Mouse (Mus musculus): ENCODE measurements around the gene Nkx2-2. TPM values are rescaled to one million over a fixed set of nuclear protein-coding genes. Genes with fewer than 3 reads are reported as not detected.
A peak's percentile ranks its signal among the peaks of the same experiment; 100 is the strongest.

The Nkx2-2 gene
- polyA plus RNA-seq, 1 experiment from 2014 or later = 6.6 TPM

- Histone ChIP-seq H3K9me3 (ENCODE audit: control insufficient read depth, low read length) (no peaks in the 10 kb centered on the region), H3K4me2 (ENCODE audit: low read depth) (no peak overlapping the region), H3K4me1 (ENCODE audit: control insufficient read depth, insufficient read depth, low read length) (peaks cover 6% of the 10 kb centered on the region), H3K9ac (ENCODE audit: low read length) (no peak overlapping the region), H3K36me3 (ENCODE audit: control insufficient read depth, insufficient read depth, low read length) (no peaks in the 10 kb centered on the region), H3K27me3 (ENCODE audit: control insufficient read depth, insufficient read depth, low read length) (peaks cover 92% of the 10 kb centered on the region), H3K27ac (ENCODE audit: low read depth, low read length) (no peak overlapping the region), H3K4me3 (ENCODE audit: low read depth, low read length) (peak overlapping the region; percentile 20; the same call in 1 of the 2 replicates)
- DNase-seq (ENCODE audit: low spot score) (no peak), ATAC-seq (ENCODE audit: insufficient read depth, low FRiP score, low TSS enrichment) (no peak)
- WGBS = 1% methylated on average over 12 of the region's 12 CpGs
Measured at GRCm38 (mm10) chr2:147183521-147183920, 10.5 kb downstream of the Nkx2-2 start.

GRCm38 (mm10) chr2:147182709-147183260 is 11.3 kb downstream of the Nkx2-2 start:
- Histone ChIP-seq H3K9ac (ENCODE audit: low read length) (no peak overlapping the region), H3K4me2 (ENCODE audit: low read depth) (no peak overlapping the region), H3K4me3 (ENCODE audit: low read depth, low read length) (no peak overlapping the region), H3K27me3 (ENCODE audit: control insufficient read depth, insufficient read depth, low read length) (peaks cover 91% of the 10 kb centered on the region), H3K36me3 (ENCODE audit: control insufficient read depth, insufficient read depth, low read length) (no peaks in the 10 kb centered on the region), H3K27ac (ENCODE audit: low read depth, low read length) (no peak overlapping the region), H3K4me1 (ENCODE audit: control insufficient read depth, insufficient read depth, low read length) (peaks cover 6% of the 10 kb centered on the region), H3K9me3 (ENCODE audit: control insufficient read depth, low read length) (no peaks in the 10 kb centered on the region)
- no peak for ATAC-seq (ENCODE audit: insufficient read depth, low FRiP score, low TSS enrichment)
- 2% methylated on average over 25 of the region's 25 CpGs for WGBS
- DNase-seq (ENCODE audit: low spot score) = peak; percentile 56

GRCm38 (mm10) chr2:147181926-147182708 is 11.9 kb downstream of the Nkx2-2 start:
- Histone ChIP-seq H3K4me3 (ENCODE audit: low read depth, low read length) (no peak overlapping the region), H3K36me3 (ENCODE audit: control insufficient read depth, insufficient read depth, low read length) (no peaks in the 10 kb centered on the region), H3K9ac (ENCODE audit: low read length) (no peak overlapping the region), H3K4me1 (ENCODE audit: control insufficient read depth, insufficient read depth, low read length) (peaks cover 6% of the 10 kb centered on the region), H3K9me3 (ENCODE audit: control insufficient read depth, low read length) (no peaks in the 10 kb centered on the region), H3K27me3 (ENCODE audit: control insufficient read depth, insufficient read depth, low read length) (peaks cover 84% of the 10 kb centered on the region), H3K4me2 (ENCODE audit: low read depth) (0 out of 2 replicates have a peak overlapping the region, but pooled peaks have one; percentile 5), H3K27ac (ENCODE audit: low read depth, low read length) (no peak overlapping the region)
- DNase-seq (ENCODE audit: low spot score) (peak; percentile 31), ATAC-seq (ENCODE audit: insufficient read depth, low FRiP score, low TSS enrichment) (no peak)
- 3% methylated on average over 18 of the region's 18 CpGs for WGBS

GRCm38 (mm10) chr2:147181304-147181665 is 12.8 kb downstream of the Nkx2-2 start:
- Histone ChIP-seq H3K4me3 (ENCODE audit: low read depth, low read length) (no peak overlapping the region; the same call in 1 of the 2 replicates), H3K27me3 (ENCODE audit: control insufficient read depth, insufficient read depth, low read length) (peaks cover 82% of the 10 kb centered on the region), H3K9me3 (ENCODE audit: control insufficient read depth, low read length) (no peaks in the 10 kb centered on the region), H3K9ac (ENCODE audit: low read length) (peak overlapping the region; percentile 32; the same call in 1 of the 2 replicates), H3K4me2 (ENCODE audit: low read depth) (peak overlapping the region; percentile 29), H3K4me1 (ENCODE audit: control insufficient read depth, insufficient read depth, low read length) (peaks cover 6% of the 10 kb centered on the region), H3K27ac (ENCODE audit: low read depth, low read length) (peak overlapping the region; percentile 49; the same call in 1 of the 2 replicates), H3K36me3 (ENCODE audit: control insufficient read depth, insufficient read depth, low read length) (no peaks in the 10 kb centered on the region)
- DNase-seq (ENCODE audit: low spot score) (no peak), ATAC-seq (ENCODE audit: insufficient read depth, low FRiP score, low TSS enrichment) (no peak)
- WGBS = 4% methylated on average over 5 of the region's 5 CpGs

GRCm38 (mm10) chr2:147180649-147181303 is 13.3 kb downstream of the Nkx2-2 start:
- 2% methylated on average over 31 of the region's 32 CpGs for WGBS
- Histone ChIP-seq H3K4me2 (ENCODE audit: low read depth) (peak overlapping the region; percentile 29), H3K27me3 (ENCODE audit: control insufficient read depth, insufficient read depth, low read length) (peaks cover 78% of the 10 kb centered on the region), H3K9ac (ENCODE audit: low read length) (peak overlapping the region; percentile 32; the same call in 1 of the 2 replicates), H3K9me3 (ENCODE audit: control insufficient read depth, low read length) (no peaks in the 10 kb centered on the region), H3K4me1 (ENCODE audit: control insufficient read depth, insufficient read depth, low read length) (peaks cover 6% of the 10 kb centered on the region), H3K27ac (ENCODE audit: low read depth, low read length) (peak overlapping the region; percentile 49; the same call in 1 of the 2 replicates), H3K36me3 (ENCODE audit: control insufficient read depth, insufficient read depth, low read length) (no peaks in the 10 kb centered on the region), H3K4me3 (ENCODE audit: low read depth, low read length) (no peak overlapping the region; the same call in 1 of the 2 replicates)
- DNase-seq (ENCODE audit: low spot score) (peak; percentile 71), ATAC-seq (ENCODE audit: insufficient read depth, low FRiP score, low TSS enrichment) (peak; percentile 54)

- WGBS = 2% methylated on average over 39 of the region's 39 CpGs
- Histone ChIP-seq H3K4me2 (ENCODE audit: low read depth) (peak overlapping the region; percentile 43), H3K4me1 (ENCODE audit: control insufficient read depth, insufficient read depth, low read length) (peaks cover 6% of the 10 kb centered on the region), H3K36me3 (ENCODE audit: control insufficient read depth, insufficient read depth, low read length) (no peaks in the 10 kb centered on the region), H3K9ac (ENCODE audit: low read length) (0 out of 2 replicates have a peak overlapping the region, but pooled peaks have one; percentile 6), H3K4me3 (ENCODE audit: low read depth, low read length) (peak overlapping the region; percentile 19; the same call in 1 of the 2 replicates), H3K27ac (ENCODE audit: low read depth, low read length) (no peak overlapping the region), H3K9me3 (ENCODE audit: control insufficient read depth, low read length) (no peaks in the 10 kb centered on the region), H3K27me3 (ENCODE audit: control insufficient read depth, insufficient read depth, low read length) (peaks cover 66% of the 10 kb centered on the region)
- ATAC-seq (ENCODE audit: insufficient read depth, low FRiP score, low TSS enrichment) (peak; percentile 48), DNase-seq (ENCODE audit: low spot score) (peak; percentile 82)
Measured at GRCm38 (mm10) chr2:147178091-147179059, 15.7 kb downstream of the Nkx2-2 start.

GRCm38 (mm10) chr2:147177672-147178071 is 16.4 kb downstream of the Nkx2-2 start:
- H3K36me3 ChIP-seq (ENCODE audit: control insufficient read depth, insufficient read depth, low read length) = no peaks in the 10 kb centered on the region
- no peaks in the 10 kb centered on the region for H3K9me3 ChIP-seq (ENCODE audit: control insufficient read depth, low read length)
- H3K4me1 ChIP-seq (ENCODE audit: control insufficient read depth, insufficient read depth, low read length) = peaks cover 6% of the 10 kb centered on the region
- H3K27me3 ChIP-seq (ENCODE audit: control insufficient read depth, insufficient read depth, low read length) = peaks cover 59% of the 10 kb centered on the region
- H3K9ac ChIP-seq (ENCODE audit: low read length) = no peak overlapping the region
- peak; percentile 20; the same call in 1 of the 2 replicates for ATAC-seq (ENCODE audit: insufficient read depth, low FRiP score, low TSS enrichment)
- no peak overlapping the region for H3K4me3 ChIP-seq (ENCODE audit: low read depth, low read length)
- peak; percentile 85 for DNase-seq (ENCODE audit: low spot score)
- H3K4me2 ChIP-seq (ENCODE audit: low read depth) = no peak overlapping the region
- no peak overlapping the region for H3K27ac ChIP-seq (ENCODE audit: low read depth, low read length)
- 10% methylated on average over 10 of the region's 10 CpGs for WGBS

- Histone ChIP-seq H3K36me3 (ENCODE audit: control insufficient read depth, insufficient read depth, low read length) (no peaks in the 10 kb centered on the region), H3K4me3 (ENCODE audit: low read depth, low read length) (no peak overlapping the region), H3K9ac (ENCODE audit: low read length) (no peak overlapping the region), H3K27me3 (ENCODE audit: control insufficient read depth, insufficient read depth, low read length) (peaks cover 37% of the 10 kb centered on the region), H3K9me3 (ENCODE audit: control insufficient read depth, low read length) (no peaks in the 10 kb centered on the region), H3K27ac (ENCODE audit: low read depth, low read length) (no peak overlapping the region), H3K4me1 (ENCODE audit: control insufficient read depth, insufficient read depth, low read length) (no peaks in the 10 kb centered on the region), H3K4me2 (ENCODE audit: low read depth) (no peak overlapping the region)
- 84% methylated on average over 11 of the region's 11 CpGs for WGBS
- ATAC-seq (ENCODE audit: insufficient read depth, low FRiP score, low TSS enrichment) (no peak), DNase-seq (ENCODE audit: low spot score) (no peak)
Measured at GRCm38 (mm10) chr2:147175296-147175695, 18.7 kb downstream of the Nkx2-2 start.

All from neural tube, embryonic 11.5 days (tissue).